Mouse (Mus musculus) neural tube, embryonic 11.5 days (tissue): ENCODE results near the gene Nudt13. TPM values are rescaled to one million over a fixed set of nuclear protein-coding genes. Genes with fewer than 3 reads are reported as not detected.

Source experiments
- ATAC-seq: fragments of 200-750 bp; cut with Nextera tagmentation; 2 replicates; pipeline ENCODE4 v1.8.0; 2017; ENCODE audit warnings: moderate number of reproducible peaks, mild to moderate bottlenecking, moderate TSS enrichment, moderate library complexity; ENCODE audit not compliant: insufficient read depth, low FRiP score, low TSS enrichment
- DNase-seq: peaks from one replicate; pipeline ENCODE4 v3.0.0-alpha.2; 2015; ENCODE audit warnings: low spot score
- H3K27ac ChIP-seq: fragments of 300-500 bp; sonication (generic); 2 replicates; pipeline ENCODE4 v1.5.1; 2014; ENCODE audit warnings: low read depth, mild to moderate bottlenecking, low read length
- H3K27me3 ChIP-seq: fragments of 300-500 bp; sonication (generic); 2 replicates; pipeline ENCODE4 v1.6.1; 2014; ENCODE audit warnings: mild to moderate bottlenecking, low read length, mixed read lengths; ENCODE audit not compliant: control insufficient read depth, insufficient read depth
- H3K36me3 ChIP-seq: fragments of 300-500 bp; sonication (generic); 2 replicates; pipeline ENCODE4 v1.6.1; 2014; ENCODE audit warnings: mild to moderate bottlenecking, low read length, moderate library complexity, mixed read lengths; ENCODE audit not compliant: control insufficient read depth, insufficient read depth
- H3K4me1 ChIP-seq: fragments of 300-500 bp; sonication (generic); 2 replicates; pipeline ENCODE4 v1.6.1; 2014; ENCODE audit warnings: low read length, mixed read lengths; ENCODE audit not compliant: control insufficient read depth, insufficient read depth
- H3K4me2 ChIP-seq: fragments of 300-500 bp; sonication (generic); 2 replicates; pipeline ENCODE4 v1.6.1; 2014; ENCODE audit warnings: low read depth, mild to moderate bottlenecking, moderate library complexity
- H3K4me3 ChIP-seq: fragments of 300-500 bp; sonication (generic); 2 replicates; pipeline ENCODE4 v1.5.1; 2014; ENCODE audit warnings: low read depth, low read length
- H3K9ac ChIP-seq: fragments of 300-500 bp; sonication (generic); 2 replicates; pipeline ENCODE4 v1.6.1; 2014; ENCODE audit warnings: mild to moderate bottlenecking, low read length
- H3K9me3 ChIP-seq: fragments of 300-500 bp; sonication (generic); 2 replicates; pipeline ENCODE4 v1.6.1; 2016; ENCODE audit warnings: low read length; ENCODE audit not compliant: control insufficient read depth
- WGBS: fragments of 180-500 bp; shearing (Covaris S2); extraction: QIAGEN DNeasy Blood & Tissue Kit; methylation state at CpG from one replicate; pipeline ENCODE4 v1.1.7; 2014; 5-methylcytosine and 5-hydroxymethylcytosine counted together
- polyA plus RNA-seq: library from polyadenylated mRNA; unstranded; fragments of >200 nt; fragmentation: Nextera tagmentation; extraction: Ambion mirVana; gene quantifications from 2 replicates; pipeline ENCODE4 v1.2.1, GENCODE M21; 2014

Nudt13 gene
- polyA plus RNA-seq = 6.2 and 8.1 TPM in 2 replicates

DNA sequence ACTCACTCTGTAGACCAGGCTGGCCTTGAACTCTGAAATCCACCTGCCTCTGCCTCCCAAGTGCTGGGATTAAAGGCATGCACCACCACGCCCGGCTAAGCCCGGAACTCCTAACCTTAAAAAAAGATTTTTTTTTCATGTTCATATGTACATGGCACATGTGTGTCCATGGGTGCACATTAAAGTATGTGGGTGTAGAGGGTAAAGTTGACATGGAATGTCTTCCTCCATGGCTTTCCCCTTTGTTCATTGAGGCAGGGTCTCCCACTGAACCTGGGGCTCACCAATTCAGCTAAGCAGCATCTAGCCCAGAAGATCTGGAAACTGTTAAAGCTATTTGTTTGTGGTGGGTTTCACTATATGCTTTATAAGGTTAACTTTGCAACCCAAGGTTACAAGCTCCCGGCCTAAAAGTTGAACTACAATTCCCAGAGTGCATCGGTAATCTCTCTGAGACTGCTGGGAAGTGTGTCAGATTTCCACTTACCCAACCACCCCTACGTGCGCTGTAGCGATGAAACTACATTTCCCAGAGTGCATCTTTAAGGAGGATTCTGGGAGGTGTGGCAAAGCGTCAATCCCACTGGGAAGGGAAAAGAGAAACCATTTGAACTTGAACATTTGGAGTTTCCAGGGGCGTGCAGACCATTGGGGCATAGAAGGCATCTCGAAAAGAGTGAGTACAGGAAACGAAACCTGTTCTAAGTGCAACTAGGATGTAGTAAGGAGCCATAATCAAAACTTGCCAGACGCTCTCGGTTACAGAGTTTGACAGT, at the start of gene Nudt13:
TSS of gene Nudt13 (plus strand) at position 581 of the 776 bp plus-strand sequence.
- H3K27ac ChIP-seq = no peak within 1 kb of the TSS

DNA sequence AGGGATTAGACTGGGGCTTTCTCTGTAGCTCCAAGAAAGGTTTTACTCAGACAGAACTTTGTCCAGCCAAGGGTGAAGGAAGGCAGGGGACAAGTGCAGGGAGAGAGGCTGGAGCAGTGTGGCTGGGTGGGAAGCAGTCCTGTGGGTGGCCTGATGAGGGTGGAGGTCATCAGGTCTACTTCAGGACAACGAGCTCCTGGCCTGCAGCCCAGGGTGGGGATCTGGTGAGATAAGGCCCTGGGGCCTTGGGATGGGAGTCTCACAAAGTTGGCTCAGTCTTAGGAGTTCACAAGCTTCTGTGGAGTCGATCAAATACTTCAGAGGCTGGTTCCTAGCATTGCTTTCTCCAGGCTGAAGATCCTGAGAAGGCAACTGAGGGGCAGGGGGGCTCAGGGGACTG, 49.2 kb upstream of the Nudt13 start:
- Histone ChIP-seq H3K4me2 (no peak overlapping the region), H3K36me3 (no peaks in the 10 kb centered on the region), H3K27me3 (no peaks in the 10 kb centered on the region), H3K27ac (no peak overlapping the region), H3K4me1 (no peaks in the 10 kb centered on the region), H3K9me3 (no peaks in the 10 kb centered on the region), H3K4me3 (no peak overlapping the region), H3K9ac (no peak overlapping the region)
- 90% methylated on average over 2 of the region's 2 CpGs for WGBS
- DNase-seq = no peak
- no peak for ATAC-seq

More for the DNA sequence above, at the start of gene Nudt13:
- ATAC-seq (peak; percentile 91), DNase-seq (peak; percentile 80)
- Histone ChIP-seq H3K4me3 (peak within 1 kb of the TSS; percentile 40), H3K36me3 (no peaks in the 10 kb centered on the region), H3K27me3 (no peaks in the 10 kb centered on the region), H3K4me2 (peak within 1 kb of the TSS; percentile 40), H3K4me1 (peaks cover 3% of the 10 kb centered on the region; the same call in 1 of the 2 replicates), H3K9me3 (no peaks in the 10 kb centered on the region), H3K9ac (no peak within 1 kb of the TSS)
- 23% methylated on average over 14 of the region's 14 CpGs for WGBS

DNA sequence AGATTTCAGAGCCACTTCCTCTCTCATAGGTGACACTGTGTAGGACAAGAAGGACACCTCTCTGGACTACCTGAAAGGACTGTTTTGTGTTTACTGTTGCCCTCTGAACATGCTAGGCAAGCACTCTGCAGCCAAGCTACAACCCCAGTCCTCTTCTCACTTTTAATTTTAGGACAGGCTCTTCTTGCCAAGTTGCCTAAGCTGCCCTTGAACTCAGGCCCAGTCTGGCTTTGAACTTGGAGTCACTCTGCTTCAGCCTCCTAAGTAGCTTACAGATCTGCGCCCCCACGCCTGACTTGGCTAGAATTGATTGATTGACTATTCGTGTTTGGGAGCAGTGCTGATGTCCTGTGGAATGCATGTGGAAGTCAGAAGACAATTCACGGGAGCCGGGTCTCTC, 48.6 kb upstream of the Nudt13 start:
- no peak for DNase-seq
- 79% methylated on average over 5 of the region's 5 CpGs for WGBS
- H3K4me1 ChIP-seq = no peaks in the 10 kb centered on the region

DNA sequence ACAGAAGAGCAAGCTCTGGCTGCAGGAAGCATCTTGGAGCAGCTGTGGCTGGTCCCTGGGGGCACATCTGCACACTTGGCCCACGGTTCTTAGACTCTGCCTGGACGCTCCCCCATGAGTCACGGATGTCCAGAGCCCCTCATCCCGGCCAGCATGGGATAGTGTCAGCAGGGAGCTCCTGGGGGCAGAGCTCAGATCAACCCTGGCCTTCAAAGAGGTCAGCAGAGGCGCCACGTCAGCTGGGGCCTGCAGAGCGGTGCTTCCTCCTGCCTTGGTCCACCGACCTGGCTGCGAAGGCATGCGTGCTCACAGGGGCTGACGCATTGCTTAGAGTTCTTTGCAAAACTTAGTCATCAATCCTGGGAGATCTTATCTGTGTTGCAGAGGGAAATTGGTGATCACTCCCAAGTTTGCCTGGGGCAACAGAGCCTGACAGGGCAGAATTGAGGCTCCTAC, 47.7 kb upstream of the Nudt13 start:
- no peak overlapping the region for H3K9ac ChIP-seq
- no peak overlapping the region for H3K4me2 ChIP-seq
- no peaks in the 10 kb centered on the region for H3K27me3 ChIP-seq
- H3K4me1 ChIP-seq = no peaks in the 10 kb centered on the region
- H3K9me3 ChIP-seq = no peaks in the 10 kb centered on the region
- no peaks in the 10 kb centered on the region for H3K36me3 ChIP-seq
- WGBS = 72% methylated on average over 11 of the region's 11 CpGs
- DNase-seq = no peak
- ATAC-seq = no peak
- H3K27ac ChIP-seq = no peak overlapping the region
- H3K4me3 ChIP-seq = no peak overlapping the region

More for the DNA sequence above, 48.6 kb upstream of the Nudt13 start:
- no peaks in the 10 kb centered on the region for H3K27me3 ChIP-seq
- H3K4me2 ChIP-seq = no peak overlapping the region
- H3K4me3 ChIP-seq = no peak overlapping the region
- no peak for ATAC-seq
- H3K9ac ChIP-seq = no peak overlapping the region
- H3K27ac ChIP-seq = no peak overlapping the region
- H3K36me3 ChIP-seq = no peaks in the 10 kb centered on the region
- H3K9me3 ChIP-seq = no peaks in the 10 kb centered on the region

DNA sequence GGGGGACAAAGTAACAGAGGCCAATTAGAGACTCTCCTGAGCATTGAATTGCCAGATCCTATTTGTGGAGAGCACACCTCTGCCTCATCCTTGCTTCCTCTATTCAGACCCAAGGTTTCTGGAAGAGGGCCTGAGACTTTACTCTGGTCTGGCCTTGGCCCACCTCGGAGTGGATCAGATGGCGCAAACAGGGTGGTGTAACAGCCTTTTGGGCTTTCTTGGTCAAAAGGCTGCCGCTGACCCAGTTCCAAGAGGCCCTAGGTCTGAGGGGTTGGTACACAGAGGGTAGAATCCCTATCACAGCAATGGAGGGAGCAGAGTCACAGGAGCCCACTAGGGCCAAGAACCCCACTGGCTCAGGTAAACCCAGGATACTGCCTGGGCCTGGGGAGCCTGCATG, 46.5 kb upstream of the Nudt13 start:
- no peak overlapping the region for H3K4me3 ChIP-seq
- 90% methylated on average over 3 of the region's 3 CpGs for WGBS
- no peak for ATAC-seq
- no peak for DNase-seq
- H3K4me2 ChIP-seq = no peak overlapping the region
- H3K36me3 ChIP-seq = no peaks in the 10 kb centered on the region
- no peaks in the 10 kb centered on the region for H3K4me1 ChIP-seq
- H3K27ac ChIP-seq = no peak overlapping the region
- no peaks in the 10 kb centered on the region for H3K27me3 ChIP-seq
- no peak overlapping the region for H3K9ac ChIP-seq
- H3K9me3 ChIP-seq = no peaks in the 10 kb centered on the region

DNA sequence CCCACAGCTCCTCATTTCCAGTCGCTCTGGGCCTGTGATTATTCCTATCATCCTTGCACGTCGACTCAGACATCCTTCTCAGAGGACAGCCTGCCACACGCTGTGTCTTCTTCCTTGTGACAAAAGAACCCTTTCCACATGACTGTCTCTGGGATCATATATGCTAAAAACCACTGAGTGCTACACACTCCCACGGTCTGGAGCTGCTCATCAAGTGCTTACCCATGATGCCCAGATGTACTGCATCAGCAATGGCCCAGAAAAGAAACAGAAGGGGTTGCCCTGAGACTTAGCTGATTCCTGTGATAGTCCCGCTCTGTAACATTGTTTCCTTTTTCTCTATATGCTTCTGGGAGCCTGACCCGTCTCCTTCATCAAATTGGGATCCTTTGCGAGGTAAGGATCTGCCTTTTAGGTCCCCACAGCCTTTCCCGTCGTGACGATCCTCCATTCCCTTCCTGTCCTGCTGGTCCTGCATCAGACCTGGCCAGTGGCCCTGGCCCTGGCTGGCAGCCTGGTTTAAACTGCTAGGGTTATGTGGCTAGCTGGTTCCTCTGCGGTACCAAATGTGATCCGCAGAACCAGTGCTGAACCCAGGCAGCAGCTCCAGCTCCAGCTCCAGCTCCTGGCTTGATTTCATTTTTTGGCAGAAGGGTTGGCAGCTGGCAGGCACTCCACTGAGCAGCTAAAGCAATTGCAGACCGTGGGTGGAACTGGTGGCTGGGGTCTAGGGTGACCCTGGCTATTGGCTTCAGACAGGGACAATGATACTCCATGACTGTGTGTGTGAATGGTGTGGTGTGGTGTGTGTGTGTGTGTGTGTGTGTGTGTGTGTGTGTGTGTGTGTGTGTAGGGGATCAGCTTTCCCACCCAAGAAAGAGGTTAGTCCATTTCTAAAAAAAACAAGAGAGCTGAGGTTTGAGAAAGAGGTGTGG, 44.0 kb upstream of the Nudt13 start:
- Histone ChIP-seq H3K4me1 (no peaks in the 10 kb centered on the region), H3K4me3 (no peak overlapping the region), H3K9me3 (no peaks in the 10 kb centered on the region), H3K27me3 (no peaks in the 10 kb centered on the region), H3K9ac (no peak overlapping the region), H3K27ac (no peak overlapping the region), H3K4me2 (no peak overlapping the region), H3K36me3 (no peaks in the 10 kb centered on the region)
- DNase-seq (no peak), ATAC-seq (no peak)
- WGBS = 72% methylated on average over 14 of the region's 14 CpGs

DNA sequence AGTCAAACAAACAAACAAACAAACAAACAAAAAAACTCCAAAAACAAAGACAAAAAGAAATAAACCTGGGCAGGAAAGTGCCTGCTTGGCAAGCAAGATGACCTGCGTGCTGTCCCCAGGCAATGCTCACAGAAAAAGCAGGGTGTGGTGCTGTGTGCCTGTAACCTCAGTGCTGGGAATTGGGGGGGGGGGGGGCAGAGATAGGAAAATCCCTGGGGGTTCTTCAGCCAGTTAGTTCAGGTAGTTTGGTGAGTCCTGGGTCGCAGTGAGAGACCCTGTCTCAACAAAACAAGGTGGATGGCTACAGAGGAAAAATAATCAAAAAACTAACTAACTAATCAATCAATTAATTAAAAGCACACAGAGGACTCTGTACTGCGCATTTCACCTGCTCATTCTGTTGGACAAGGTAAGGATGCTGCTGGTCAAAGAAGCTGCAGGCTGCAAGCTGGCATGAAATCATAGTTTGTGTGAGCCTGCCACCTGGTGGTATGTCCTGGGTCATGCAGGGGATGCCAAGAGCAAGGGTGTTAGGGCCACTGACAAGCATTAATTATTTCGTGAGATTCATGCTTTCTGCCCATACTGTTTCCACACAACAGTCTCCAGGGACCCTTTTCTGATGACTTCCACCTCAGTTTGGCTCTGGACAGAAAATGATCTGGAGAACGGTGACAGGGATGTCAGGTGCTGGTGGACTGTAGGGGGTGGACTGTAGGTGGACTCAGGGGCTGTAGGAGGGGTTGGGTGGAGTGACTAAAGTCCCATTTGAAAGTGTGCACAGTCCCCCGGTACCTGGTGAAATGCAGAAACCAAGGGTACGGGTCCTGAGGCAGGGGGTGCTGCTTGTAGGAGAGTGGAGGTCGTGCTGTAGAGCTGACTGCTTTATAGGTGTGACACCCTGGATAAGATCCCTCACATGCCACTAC, 36.0 kb upstream of the Nudt13 start:
- no peak overlapping the region for H3K4me3 ChIP-seq
- no peaks in the 10 kb centered on the region for H3K27me3 ChIP-seq
- H3K9ac ChIP-seq = no peak overlapping the region
- no peaks in the 10 kb centered on the region for H3K9me3 ChIP-seq
- no peaks in the 10 kb centered on the region for H3K4me1 ChIP-seq
- ATAC-seq (peak; percentile 75; the same call in 1 of the 2 replicates), DNase-seq (peak; percentile 84)
- H3K4me2 ChIP-seq = no peak overlapping the region
- WGBS = 59% methylated on average over 8 of the region's 8 CpGs
- no peak overlapping the region for H3K27ac ChIP-seq
- no peaks in the 10 kb centered on the region for H3K36me3 ChIP-seq

DNA sequence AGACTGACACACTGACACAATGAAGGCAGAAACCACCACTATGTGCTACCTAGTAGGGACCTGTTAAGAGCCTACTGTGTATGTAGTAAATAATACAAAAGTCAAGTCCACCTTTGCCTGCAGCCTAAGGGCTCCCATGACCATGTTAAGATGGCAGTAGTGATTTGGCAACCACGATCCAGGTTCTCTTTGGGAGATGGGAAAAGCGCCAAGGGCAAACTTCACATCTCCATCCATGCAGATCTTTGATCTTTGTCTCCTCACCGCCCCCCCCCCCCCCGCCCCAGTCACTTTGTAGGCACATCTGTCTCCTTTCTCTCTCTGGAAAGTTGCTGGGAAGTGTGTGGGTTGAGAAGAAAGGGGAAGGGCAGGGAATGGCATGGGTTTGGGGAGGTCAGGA, 32.2 kb upstream of the Nudt13 start:
- WGBS = 78% methylated on average over 3 of the region's 4 CpGs
- H3K4me2 ChIP-seq = no peak overlapping the region
- H3K27me3 ChIP-seq = no peaks in the 10 kb centered on the region
- no peaks in the 10 kb centered on the region for H3K4me1 ChIP-seq
- H3K4me3 ChIP-seq = no peak overlapping the region
- no peaks in the 10 kb centered on the region for H3K36me3 ChIP-seq
- ATAC-seq (no peak), DNase-seq (no peak)
- H3K9ac ChIP-seq = no peak overlapping the region
- H3K9me3 ChIP-seq = no peaks in the 10 kb centered on the region
- no peak overlapping the region for H3K27ac ChIP-seq
